In the genomic region with DNA sequence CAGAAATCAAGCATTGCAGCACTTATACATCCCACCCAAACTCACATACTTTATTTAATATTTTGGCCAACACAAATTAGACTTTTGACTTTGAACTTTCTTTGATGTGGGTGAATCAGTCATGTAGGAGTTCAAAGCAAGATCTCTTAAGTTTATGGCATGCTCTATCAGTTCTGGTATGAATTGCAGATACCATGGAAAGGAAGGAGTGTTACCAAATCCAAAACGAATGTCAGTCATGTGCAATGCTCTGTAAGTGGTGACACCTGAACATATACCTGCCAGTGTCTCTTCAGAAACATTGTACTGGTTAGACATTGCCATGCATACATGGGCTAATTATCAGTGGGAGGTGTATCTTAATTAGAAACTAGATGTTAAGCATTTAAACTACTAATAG, we compare ENCODE assay signal across 16 mouse cellular contexts.
"Had no signal": no experiment of that assay in that cellular context is flagged by ENCODE, and none has a peak within 500 bp of the region (broad histone marks: within the 10 kb centered on the region; RNA-seq: fewer than 3 reads in every experiment).

No protein-coding gene starts in this region.

- H3K9ac ChIP-seq: neural tube, embryonic 12.5 days; neural tube, embryonic 13.5 days; stomach, embryonic 15.5 days had no signal

- DNase-seq: retina, postnatal 1 day; right cerebral cortex, adult 18-20 months; right cerebral cortex, postnatal 14 days; right cerebral cortex, postnatal 25 days; right cerebral cortex, postnatal 4 days; spleen, adult 18-20 months; thymus, adult 18-20 months; thymus, adult 2 months; thymus, postnatal 14 days; thymus, postnatal 25 days; thymus, postnatal 36 days; thymus, postnatal 4 days had no signal

- H3K27me3 ChIP-seq: neural tube, embryonic 12.5 days; neural tube, embryonic 13.5 days; stomach, embryonic 15.5 days had no signal

- H3K9me3 ChIP-seq: neural tube, embryonic 12.5 days; neural tube, embryonic 13.5 days; stomach, embryonic 15.5 days had no signal

- H3K36me3 ChIP-seq: neural tube, embryonic 12.5 days; neural tube, embryonic 13.5 days; stomach, embryonic 15.5 days had no signal

- H3K4me3 ChIP-seq: neural tube, embryonic 12.5 days; neural tube, embryonic 13.5 days; stomach, embryonic 15.5 days had no signal

- H3K4me2 ChIP-seq: neural tube, embryonic 12.5 days; neural tube, embryonic 13.5 days; stomach, embryonic 15.5 days had no signal

- H3K27ac ChIP-seq: neural tube, embryonic 12.5 days; neural tube, embryonic 13.5 days; stomach, embryonic 15.5 days; stomach, postnatal 0 days had no signal

- H3K4me1 ChIP-seq: neural tube, embryonic 12.5 days; neural tube, embryonic 13.5 days; stomach, embryonic 15.5 days had no signal
